Mouse (Mus musculus) macrophage (primary cell): ENCODE results near the gene Kdm8. TPM values are rescaled to one million over a fixed set of nuclear protein-coding genes. Genes with fewer than 3 reads are reported as not detected.

ENCODE experiments used
- H3K27ac ChIP-seq: fragments of 350-480 bp; formaldehyde crosslinking; 2 replicates; pipeline ENCODE4 v1.9.0; 2021
- H3K36me3 ChIP-seq: fragments of 350-480 bp; formaldehyde crosslinking; 2 replicates; pipeline ENCODE4 v1.9.0; 2021; ENCODE audit errors: inconsistent target
- H3K4me3 ChIP-seq: fragments of 350-480 bp; formaldehyde crosslinking; 2 replicates; pipeline ENCODE4 v1.9.0; 2021; ENCODE audit errors: inconsistent target
- H3K79me2 ChIP-seq: fragments of 350-480 bp; formaldehyde crosslinking; 2 replicates; pipeline ENCODE4 v1.9.0; 2021; ENCODE audit errors: inconsistent target
- WGBS: methylation state at CpG from one replicate; pipeline ENCODE4 v1.1.7; 2026; ENCODE audit warnings: inconsistent platforms; ENCODE audit not compliant: missing documents; 5-methylcytosine and 5-hydroxymethylcytosine counted together
- polyA plus RNA-seq: library from polyadenylated mRNA; stranded (reverse); fragments of 250-400 nt; gene quantifications from 3 replicates; pipeline ENCODE4 v1.2.4, GENCODE M21; 2018; ENCODE audit warnings: inconsistent platforms

The Kdm8 gene
- polyA plus RNA-seq, 1 experiment from 2014 or later = 1.1 TPM

GRCm38 (mm10) chr7:125499927-125500868 is 55.7 kb downstream of the Kdm8 start:
- WGBS = 87% methylated on average over 13 of the region's 13 CpGs
- H3K36me3 ChIP-seq = no peaks in the 10 kb centered on the region

GRCm38 (mm10) chr7:125500879-125501278 is 56.4 kb downstream of the Kdm8 start:
- 91% methylated on average over 7 of the region's 7 CpGs for WGBS
- no peaks in the 10 kb centered on the region for H3K36me3 ChIP-seq
- no peak overlapping the region for H3K4me3 ChIP-seq

More at GRCm38 (mm10) chr7:125499927-125500868, 55.7 kb downstream of the Kdm8 start:
- no peak overlapping the region for H3K27ac ChIP-seq
- no peaks in the 10 kb centered on the region for H3K79me2 ChIP-seq
- no peak overlapping the region for H3K4me3 ChIP-seq

GRCm38 (mm10) chr7:125503374-125504092 is 59.1 kb downstream of the Kdm8 start:
- Histone ChIP-seq H3K27ac (peak overlapping the region; percentile 88), H3K36me3 (no peaks in the 10 kb centered on the region), H3K79me2 (no peaks in the 10 kb centered on the region), H3K4me3 (no peak overlapping the region)
- 8% methylated on average over 5 of the region's 5 CpGs for WGBS

More at GRCm38 (mm10) chr7:125500879-125501278, 56.4 kb downstream of the Kdm8 start:
- Histone ChIP-seq H3K27ac (no peak overlapping the region), H3K79me2 (no peaks in the 10 kb centered on the region)

GRCm38 (mm10) chr7:125504618-125505017 is 60.1 kb downstream of the Kdm8 start:
- WGBS = 99% methylated on average over 5 of the region's 5 CpGs
- no peaks in the 10 kb centered on the region for H3K36me3 ChIP-seq
- H3K27ac ChIP-seq = peak overlapping the region; percentile 88
- H3K4me3 ChIP-seq = no peak overlapping the region
- H3K79me2 ChIP-seq = no peaks in the 10 kb centered on the region

GRCm38 (mm10) chr7:125505568-125505967 is 61.1 kb downstream of the Kdm8 start:
- WGBS = 76% methylated on average over 10 of the region's 10 CpGs
- Histone ChIP-seq H3K27ac (no peak overlapping the region), H3K4me3 (no peak overlapping the region), H3K36me3 (no peaks in the 10 kb centered on the region), H3K79me2 (no peaks in the 10 kb centered on the region)

GRCm38 (mm10) chr7:125507279-125507678 is 62.8 kb downstream of the Kdm8 start:
- Histone ChIP-seq H3K36me3 (no peaks in the 10 kb centered on the region), H3K27ac (no peak overlapping the region), H3K79me2 (no peaks in the 10 kb centered on the region), H3K4me3 (no peak overlapping the region)
- 86% methylated on average over 2 of the region's 2 CpGs for WGBS

GRCm38 (mm10) chr7:125511432-125511831 is 67.0 kb downstream of the Kdm8 start:
- 89% methylated on average over 5 of the region's 5 CpGs for WGBS

GRCm38 (mm10) chr7:125511852-125512251 is 67.4 kb downstream of the Kdm8 start:
- no peaks in the 10 kb centered on the region for H3K36me3 ChIP-seq
- WGBS = 34% methylated on average over 2 of the region's 2 CpGs
- H3K27ac ChIP-seq = no peak overlapping the region
- no peaks in the 10 kb centered on the region for H3K79me2 ChIP-seq
- no peak overlapping the region for H3K4me3 ChIP-seq

More at GRCm38 (mm10) chr7:125511432-125511831, 67.0 kb downstream of the Kdm8 start:
- no peaks in the 10 kb centered on the region for H3K36me3 ChIP-seq
- no peak overlapping the region for H3K27ac ChIP-seq
- no peaks in the 10 kb centered on the region for H3K79me2 ChIP-seq
- H3K4me3 ChIP-seq = no peak overlapping the region

Other genes starting within 250 kb of the Kdm8 start
- 20.1 to 42.2 TPM (median 29.6 TPM) in 3 replicates for gene Nsmce1, start 46.9 kb downstream of the Kdm8 start, polyA plus RNA-seq
- 95.1 to 123 TPM (median 99.7 TPM) in 3 replicates for gene Il4ra, start 107.4 kb downstream of the Kdm8 start, polyA plus RNA-seq
- 34.1 to 93.4 TPM (median 46.8 TPM) in 3 replicates for gene Il21r, start 158.8 kb downstream of the Kdm8 start, polyA plus RNA-seq